Mouse (Mus musculus): Measurements from ENCODE around the gene Msh2.
A peak's percentile ranks its signal among the peaks of the same experiment; 100 is the strongest.

The Msh2 gene

GRCm38 (mm10) chr17:87700101-87700500 is 28.0 kb downstream of the Msh2 start:
- DNase-seq (ENCODE audit: low read depth), result no peak

GRCm38 (mm10) chr17:87724727-87725126 is 52.6 kb downstream of the Msh2 start:
- DNase-seq (ENCODE audit: low read depth), result no peak

GRCm38 (mm10) chr17:87726489-87727356 is 54.6 kb downstream of the Msh2 start:
- no peak for DNase-seq (ENCODE audit: low read depth)

- DNase-seq (ENCODE audit: low read depth), result no peak
These were observed 59.8 kb downstream of the Msh2 start for GRCm38 (mm10) chr17:87731962-87732361.

- no peak for DNase-seq (ENCODE audit: low read depth)
These were observed 62.3 kb downstream of the Msh2 start for GRCm38 (mm10) chr17:87734471-87734870.

GRCm38 (mm10) chr17:87737144-87737543 is 65.0 kb downstream of the Msh2 start:
- DNase-seq (ENCODE audit: low read depth), result no peak

- DNase-seq (ENCODE audit: low read depth), result no peak
These were observed 67.7 kb downstream of the Msh2 start for GRCm38 (mm10) chr17:87739835-87740234.

- DNase-seq (ENCODE audit: low read depth), result no peak
These were observed 73.1 kb downstream of the Msh2 start for GRCm38 (mm10) chr17:87744985-87745925.

- no peak for DNase-seq (ENCODE audit: low read depth)
These were observed 74.1 kb downstream of the Msh2 start for GRCm38 (mm10) chr17:87745926-87746888.

GRCm38 (mm10) chr17:87760315-87760714 is 88.2 kb downstream of the Msh2 start:
- no peak for DNase-seq (ENCODE audit: low read depth)

- DNase-seq (ENCODE audit: low read depth), result peak; percentile 17
These were observed 91.0 kb downstream of the Msh2 start for GRCm38 (mm10) chr17:87763146-87763545.

GRCm38 (mm10) chr17:87765031-87765430 is 92.9 kb downstream of the Msh2 start:
- DNase-seq (ENCODE audit: low read depth), result no peak

- no peak for DNase-seq (ENCODE audit: low read depth)
These were observed 94.8 kb downstream of the Msh2 start for GRCm38 (mm10) chr17:87766888-87767287.

GRCm38 (mm10) chr17:87770766-87771165 is 98.6 kb downstream of the Msh2 start:
- peak; percentile 51 for DNase-seq (ENCODE audit: low read depth)

GRCm38 (mm10) chr17:87773175-87773574 is 101.0 kb downstream of the Msh2 start:
- DNase-seq (ENCODE audit: low read depth), result no peak
